Mouse (Mus musculus) lung, postnatal 25 days (tissue): ENCODE results near the gene Dgkz.

Experiments used
- DNase-seq: peaks from one replicate; pipeline ENCODE4 v3.0.0; 2022; ENCODE audit warnings: low spot score

Gene Dgkz

GRCm38 (mm10) chr2:91921181-91921789 lies 54.4 kb downstream of the Dgkz start:
- DNase-seq: peak; percentile 67

GRCm38 (mm10) chr2:91920130-91920529 lies 55.5 kb downstream of the Dgkz start:
- DNase-seq: no peak

GRCm38 (mm10) chr2:91917096-91917495 lies 58.6 kb downstream of the Dgkz start:
- DNase-seq: no peak

- no peak for DNase-seq
These were observed 59.2 kb downstream of the Dgkz start for GRCm38 (mm10) chr2:91916346-91916977.

GRCm38 (mm10) chr2:91913328-91914110 lies 62.1 kb downstream of the Dgkz start:
- DNase-seq: peak; percentile 60

GRCm38 (mm10) chr2:91912616-91913015 lies 63.0 kb downstream of the Dgkz start:
- DNase-seq: no peak

- no peak for DNase-seq
These were observed 69.5 kb downstream of the Dgkz start for GRCm38 (mm10) chr2:91906141-91906540.

- DNase-seq: no peak
These were observed 70.9 kb downstream of the Dgkz start for GRCm38 (mm10) chr2:91904618-91905307.

GRCm38 (mm10) chr2:91903171-91903925 lies 72.3 kb downstream of the Dgkz start:
- DNase-seq: no peak

GRCm38 (mm10) chr2:91902336-91902735 lies 73.3 kb downstream of the Dgkz start:
- no peak for DNase-seq

- no peak for DNase-seq
These were observed 75.2 kb downstream of the Dgkz start for GRCm38 (mm10) chr2:91900431-91900830.

- no peak for DNase-seq
These were observed 76.5 kb downstream of the Dgkz start for GRCm38 (mm10) chr2:91899141-91899540.

GRCm38 (mm10) chr2:91897968-91898367 lies 77.7 kb downstream of the Dgkz start:
- DNase-seq: no peak

- DNase-seq: no peak
These were observed 80.3 kb downstream of the Dgkz start for GRCm38 (mm10) chr2:91895401-91895800.

GRCm38 (mm10) chr2:91894716-91895115 lies 80.9 kb downstream of the Dgkz start:
- DNase-seq: no peak

- no peak for DNase-seq
These were observed 91.0 kb downstream of the Dgkz start for GRCm38 (mm10) chr2:91884616-91885015.

- DNase-seq: no peak
These were observed 91.7 kb downstream of the Dgkz start for GRCm38 (mm10) chr2:91883961-91884360.
